Mouse (Mus musculus) stomach, postnatal 0 days (tissue): ENCODE measurements at regions not wholly inside any gene's neighbourhood (a gene's known extent, or its start where the extent isn't known, plus 50 kb on each side); places are given as distances from the start of the nearest gene placed in this dataset.

ENCODE experiments used
- CTCF ChIP-seq: IDR thresholded peaks from 2 replicates; pipeline ENCODE4 v1.5.1; 2016; ENCODE audit warnings: antibody characterized with exemption, low read depth, mild to moderate bottlenecking, moderate library complexity
- EP300 ChIP-seq: optimal IDR thresholded peaks from 2 replicates; pipeline ENCODE3; 2016; ENCODE audit warnings: antibody characterized with exemption

- TF ChIP-seq CTCF, result no peak
- TF ChIP-seq EP300, result no peak
Measured at GRCm38 (mm10) chr6:143518476-143518875, 351.5 kb downstream of the Etnk1 start.
